Mouse (Mus musculus): ENCODE data around the gene Paqr7. TPM values are rescaled to one million over a fixed set of nuclear protein-coding genes. Genes with fewer than 3 reads are reported as not detected.
"Not testable (repeated sequence)": the region's sequence is repeated elsewhere in the genome, so short reads cannot be mapped to it uniquely, and the experiment has no call there.

The Paqr7 gene
- polyA plus RNA-seq, 1 experiment from 2014 or later, result 0.87 TPM

- peak overlapping the region; percentile 49 for H3K4me3 ChIP-seq (ENCODE audit: low read depth, low read length)
- ATAC-seq (replicated peaks; ENCODE audit: insufficient number of reproducible peaks, low FRiP score, low TSS enrichment, low read depth), result no peak
- H3K9ac ChIP-seq (replicated peaks; ENCODE audit: low read length), result peak overlapping the region; percentile 68
- no peaks in the 10 kb centered on the region for H3K27me3 ChIP-seq (ENCODE audit: control insufficient read depth, insufficient read depth, low read length)
- H3K4me2 ChIP-seq (ENCODE audit: low read depth, low read length), result peak overlapping the region; percentile 95
- WGBS, result 14% methylated on average over 6 of the region's 6 CpGs
- H3K4me1 ChIP-seq (ENCODE audit: control insufficient read depth, insufficient read depth, low read length), result peaks cover 5% of the 10 kb centered on the region
- no peak for DNase-seq (ENCODE audit: low spot score)
- H3K27ac ChIP-seq (replicated peaks; ENCODE audit: low read depth, low read length), result no peak overlapping the region
- no peaks in the 10 kb centered on the region for H3K36me3 ChIP-seq (replicated peaks; ENCODE audit: control insufficient read depth, insufficient read depth, low read depth, low read length)
- H3K9me3 ChIP-seq (replicated peaks; ENCODE audit: control insufficient read depth, low read length), result no peaks in the 10 kb centered on the region
These were observed 726 bp downstream of the Paqr7 start for GRCm38 (mm10) chr4:134497223-134497622.

GRCm38 (mm10) chr4:134497986-134498731 is 1.7 kb downstream of the Paqr7 start:
- DNase-seq (ENCODE audit: low spot score), result no peak
- no peak overlapping the region for H3K27ac ChIP-seq (replicated peaks; ENCODE audit: low read depth, low read length)
- 74% methylated on average over 12 of the region's 12 CpGs for WGBS
- no peak overlapping the region for H3K4me3 ChIP-seq (ENCODE audit: low read depth, low read length)
- H3K4me1 ChIP-seq (ENCODE audit: control insufficient read depth, insufficient read depth, low read length), result peaks cover 5% of the 10 kb centered on the region
- no peaks in the 10 kb centered on the region for H3K27me3 ChIP-seq (ENCODE audit: control insufficient read depth, insufficient read depth, low read length)
- no peak overlapping the region for H3K9ac ChIP-seq (replicated peaks; ENCODE audit: low read length)
- H3K9me3 ChIP-seq (replicated peaks; ENCODE audit: control insufficient read depth, low read length), result no peaks in the 10 kb centered on the region
- H3K36me3 ChIP-seq (replicated peaks; ENCODE audit: control insufficient read depth, insufficient read depth, low read depth, low read length), result no peaks in the 10 kb centered on the region
- H3K4me2 ChIP-seq (ENCODE audit: low read depth, low read length), result no peak overlapping the region
- ATAC-seq (replicated peaks; ENCODE audit: insufficient number of reproducible peaks, low FRiP score, low TSS enrichment, low read depth), result no peak

- H3K9me3 ChIP-seq (replicated peaks; ENCODE audit: control insufficient read depth, low read length); H3K4me2 ChIP-seq (ENCODE audit: low read depth, low read length); H3K4me3 ChIP-seq (ENCODE audit: low read depth, low read length); H3K27me3 ChIP-seq (ENCODE audit: control insufficient read depth, insufficient read depth, low read length); H3K36me3 ChIP-seq (replicated peaks; ENCODE audit: control insufficient read depth, insufficient read depth, low read depth, low read length); H3K4me1 ChIP-seq (ENCODE audit: control insufficient read depth, insufficient read depth, low read length); H3K9ac ChIP-seq (replicated peaks; ENCODE audit: low read length); DNase-seq (ENCODE audit: low spot score); H3K27ac ChIP-seq (replicated peaks; ENCODE audit: low read depth, low read length); ATAC-seq (replicated peaks; ENCODE audit: insufficient number of reproducible peaks, low FRiP score, low TSS enrichment, low read depth): not testable (repeated sequence)
- WGBS, result 90% methylated on average over 6 of the region's 6 CpGs
These were observed 2.5 kb downstream of the Paqr7 start for GRCm38 (mm10) chr4:134498983-134499382.

- Histone ChIP-seq H3K4me3 (ENCODE audit: low read depth, low read length) (no peak overlapping the region), H3K27ac (replicated peaks; ENCODE audit: low read depth, low read length) (no peak overlapping the region), H3K27me3 (ENCODE audit: control insufficient read depth, insufficient read depth, low read length) (no peaks in the 10 kb centered on the region), H3K9ac (replicated peaks; ENCODE audit: low read length) (no peak overlapping the region), H3K4me1 (ENCODE audit: control insufficient read depth, insufficient read depth, low read length) (peaks cover 5% of the 10 kb centered on the region), H3K36me3 (replicated peaks; ENCODE audit: control insufficient read depth, insufficient read depth, low read depth, low read length) (no peaks in the 10 kb centered on the region), H3K9me3 (replicated peaks; ENCODE audit: control insufficient read depth, low read length) (no peaks in the 10 kb centered on the region), H3K4me2 (ENCODE audit: low read depth, low read length) (no peak overlapping the region)
- ATAC-seq (replicated peaks; ENCODE audit: insufficient number of reproducible peaks, low FRiP score, low TSS enrichment, low read depth), result no peak
- WGBS, result 91% methylated on average over 6 of the region's 6 CpGs
- no peak for DNase-seq (ENCODE audit: low spot score)
These were observed 4.6 kb downstream of the Paqr7 start for GRCm38 (mm10) chr4:134501095-134501494.

GRCm38 (mm10) chr4:134503686-134504357 is 7.3 kb downstream of the Paqr7 start:
- no peak for ATAC-seq (replicated peaks; ENCODE audit: insufficient number of reproducible peaks, low FRiP score, low TSS enrichment, low read depth)

DNA sequence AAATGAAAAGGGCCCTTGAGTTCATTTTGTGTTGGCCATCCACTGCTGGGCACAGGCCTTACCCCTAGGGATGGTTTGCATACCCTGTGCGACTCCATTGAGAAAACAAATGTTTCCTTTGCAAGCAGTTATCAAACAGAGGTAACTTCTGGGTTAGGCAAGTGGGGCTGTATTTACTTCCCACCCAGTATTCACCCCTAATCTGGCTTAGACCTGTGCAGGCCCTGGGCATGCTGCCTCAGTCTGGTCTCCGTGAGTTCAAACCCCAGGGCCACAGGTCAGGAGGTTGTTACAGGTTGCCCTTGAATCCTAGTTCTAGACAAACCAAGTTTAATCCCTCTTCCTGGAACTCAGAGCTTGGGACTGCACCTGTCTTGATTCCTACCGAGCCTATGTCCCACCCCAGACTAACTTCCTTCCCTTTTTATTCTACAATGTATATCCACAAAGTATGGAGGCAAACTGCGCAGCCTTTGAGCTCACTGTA is 8.8 kb downstream of the Paqr7 start:
- H3K4me3 ChIP-seq (ENCODE audit: low read depth, low read length), result no peak overlapping the region
- ATAC-seq (replicated peaks; ENCODE audit: insufficient number of reproducible peaks, low FRiP score, low TSS enrichment, low read depth) (no peak), DNase-seq (ENCODE audit: low spot score) (no peak)
- H3K27me3 ChIP-seq (ENCODE audit: control insufficient read depth, insufficient read depth, low read length), result no peaks in the 10 kb centered on the region
- H3K4me1 ChIP-seq (ENCODE audit: control insufficient read depth, insufficient read depth, low read length), result no peaks in the 10 kb centered on the region
- H3K9ac ChIP-seq (replicated peaks; ENCODE audit: low read length), result no peak overlapping the region
- no peak overlapping the region for H3K27ac ChIP-seq (replicated peaks; ENCODE audit: low read depth, low read length)
- no peak overlapping the region for H3K4me2 ChIP-seq (ENCODE audit: low read depth, low read length)
- H3K36me3 ChIP-seq (replicated peaks; ENCODE audit: control insufficient read depth, insufficient read depth, low read depth, low read length), result no peaks in the 10 kb centered on the region
- 86% methylated on average over 4 of the region's 4 CpGs for WGBS
- no peaks in the 10 kb centered on the region for H3K9me3 ChIP-seq (replicated peaks; ENCODE audit: control insufficient read depth, low read length)

More at GRCm38 (mm10) chr4:134503686-134504357, 7.3 kb downstream of the Paqr7 start:
- Histone ChIP-seq H3K27ac (replicated peaks; ENCODE audit: low read depth, low read length) (no peak overlapping the region), H3K4me1 (ENCODE audit: control insufficient read depth, insufficient read depth, low read length) (no peaks in the 10 kb centered on the region), H3K36me3 (replicated peaks; ENCODE audit: control insufficient read depth, insufficient read depth, low read depth, low read length) (no peaks in the 10 kb centered on the region), H3K4me3 (ENCODE audit: low read depth, low read length) (no peak overlapping the region), H3K27me3 (ENCODE audit: control insufficient read depth, insufficient read depth, low read length) (no peaks in the 10 kb centered on the region), H3K9ac (replicated peaks; ENCODE audit: low read length) (no peak overlapping the region), H3K9me3 (replicated peaks; ENCODE audit: control insufficient read depth, low read length) (no peaks in the 10 kb centered on the region), H3K4me2 (ENCODE audit: low read depth, low read length) (no peak overlapping the region)
- WGBS, result 81% methylated on average over 4 of the region's 4 CpGs
- DNase-seq (ENCODE audit: low spot score), result no peak

- DNase-seq (ENCODE audit: low spot score) (no peak), ATAC-seq (replicated peaks; ENCODE audit: insufficient number of reproducible peaks, low FRiP score, low TSS enrichment, low read depth) (no peak)
- 80% methylated on average over 3 of the region's 4 CpGs for WGBS
These were observed 9.6 kb downstream of the Paqr7 start for GRCm38 (mm10) chr4:134505966-134506594.

DNA sequence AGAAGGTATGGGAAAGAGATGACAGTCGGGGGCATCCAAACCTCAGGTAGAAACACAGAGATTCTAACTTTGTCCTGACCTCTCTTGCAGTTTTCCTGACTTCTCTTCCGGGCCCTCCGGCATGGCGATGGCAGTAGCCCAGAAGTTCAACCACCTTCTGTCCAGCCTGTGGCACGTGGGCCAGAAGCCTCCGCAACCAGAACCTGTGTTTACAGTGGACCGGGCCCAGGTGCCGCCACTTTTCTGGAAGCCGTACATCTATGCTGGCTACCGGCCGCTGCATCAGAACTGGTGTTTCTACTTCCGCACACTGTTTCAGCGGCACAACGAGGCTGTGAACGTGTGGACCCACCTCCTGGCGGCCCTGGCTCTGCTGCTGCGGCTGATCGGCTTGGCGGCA is 10.2 kb downstream of the Paqr7 start:
- H3K9me3 ChIP-seq (replicated peaks; ENCODE audit: control insufficient read depth, low read length), result no peaks in the 10 kb centered on the region
- DNase-seq (ENCODE audit: low spot score) (no peak), ATAC-seq (replicated peaks; ENCODE audit: insufficient number of reproducible peaks, low FRiP score, low TSS enrichment, low read depth) (no peak)
- 87% methylated on average over 19 of the region's 19 CpGs for WGBS
- H3K9ac ChIP-seq (replicated peaks; ENCODE audit: low read length), result no peak overlapping the region
- no peaks in the 10 kb centered on the region for H3K4me1 ChIP-seq (ENCODE audit: control insufficient read depth, insufficient read depth, low read length)
- H3K27me3 ChIP-seq (ENCODE audit: control insufficient read depth, insufficient read depth, low read length), result no peaks in the 10 kb centered on the region
- H3K36me3 ChIP-seq (replicated peaks; ENCODE audit: control insufficient read depth, insufficient read depth, low read depth, low read length), result no peaks in the 10 kb centered on the region
- no peak overlapping the region for H3K4me2 ChIP-seq (ENCODE audit: low read depth, low read length)
- H3K4me3 ChIP-seq (ENCODE audit: low read depth, low read length), result no peak overlapping the region
- no peak overlapping the region for H3K27ac ChIP-seq (replicated peaks; ENCODE audit: low read depth, low read length)

More at GRCm38 (mm10) chr4:134505966-134506594, 9.6 kb downstream of the Paqr7 start:
- Histone ChIP-seq H3K4me3 (ENCODE audit: low read depth, low read length) (no peak overlapping the region), H3K27me3 (ENCODE audit: control insufficient read depth, insufficient read depth, low read length) (no peaks in the 10 kb centered on the region), H3K9me3 (replicated peaks; ENCODE audit: control insufficient read depth, low read length) (no peaks in the 10 kb centered on the region), H3K9ac (replicated peaks; ENCODE audit: low read length) (no peak overlapping the region), H3K4me2 (ENCODE audit: low read depth, low read length) (no peak overlapping the region), H3K4me1 (ENCODE audit: control insufficient read depth, insufficient read depth, low read length) (no peaks in the 10 kb centered on the region), H3K27ac (replicated peaks; ENCODE audit: low read depth, low read length) (no peak overlapping the region), H3K36me3 (replicated peaks; ENCODE audit: control insufficient read depth, insufficient read depth, low read depth, low read length) (no peaks in the 10 kb centered on the region)
